Mouse (Mus musculus): ENCODE data around the gene Cep152. TPM values are rescaled to one million over a fixed set of nuclear protein-coding genes. Genes with fewer than 3 reads are reported as not detected.

The Cep152 gene
- total RNA-seq, 2 experiments from 2014 or later = 2.8 to 4.0 TPM

DNA sequence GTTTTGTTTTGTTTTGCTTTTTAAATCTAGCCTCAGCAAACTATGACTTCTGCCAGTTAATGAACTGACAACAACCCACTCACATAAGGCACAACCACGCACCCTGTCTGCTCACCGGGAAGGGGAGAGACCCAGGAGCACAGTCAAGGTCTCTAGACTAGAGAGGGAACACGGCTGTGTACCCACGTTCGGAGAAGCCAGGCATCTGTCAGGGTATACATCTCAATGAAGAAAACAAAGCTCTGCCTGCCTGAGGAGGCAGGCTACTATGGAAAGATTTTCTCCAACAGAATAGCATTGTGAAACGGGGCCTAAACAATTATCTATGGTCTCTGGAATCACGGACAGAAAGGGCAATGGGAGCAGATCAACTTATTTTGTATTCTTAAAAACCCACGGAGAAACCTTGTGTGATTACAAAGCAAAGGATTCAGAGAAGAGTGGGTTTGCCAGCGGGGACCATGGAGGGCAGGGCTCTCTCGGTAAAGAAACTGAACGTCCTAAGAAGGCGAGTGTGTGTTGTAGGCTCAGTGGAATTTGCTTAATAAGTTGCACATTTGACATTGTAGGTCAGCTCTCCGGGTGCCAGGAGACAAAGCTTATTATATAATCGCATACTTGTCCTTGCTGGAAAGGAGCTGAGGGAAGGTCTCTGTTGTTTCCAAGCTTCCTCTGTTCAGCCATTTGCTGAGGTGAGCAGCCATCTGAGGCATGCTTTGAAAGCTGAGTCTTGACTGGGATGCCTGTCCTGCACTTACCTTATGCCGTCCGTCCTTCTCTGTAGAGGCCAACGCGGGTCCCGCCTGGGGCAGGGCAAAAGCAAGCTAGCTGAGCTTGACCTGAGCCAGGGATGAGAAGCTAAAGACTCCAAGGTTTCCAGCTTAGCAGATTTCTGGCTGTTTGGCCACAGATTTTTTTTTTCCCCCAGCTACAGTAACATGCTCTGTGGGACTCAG, 66.0 kb downstream of the Cep152 start:
- DNase-seq (ENCODE audit: low spot score in 2 of 2) = no peak

DNA sequence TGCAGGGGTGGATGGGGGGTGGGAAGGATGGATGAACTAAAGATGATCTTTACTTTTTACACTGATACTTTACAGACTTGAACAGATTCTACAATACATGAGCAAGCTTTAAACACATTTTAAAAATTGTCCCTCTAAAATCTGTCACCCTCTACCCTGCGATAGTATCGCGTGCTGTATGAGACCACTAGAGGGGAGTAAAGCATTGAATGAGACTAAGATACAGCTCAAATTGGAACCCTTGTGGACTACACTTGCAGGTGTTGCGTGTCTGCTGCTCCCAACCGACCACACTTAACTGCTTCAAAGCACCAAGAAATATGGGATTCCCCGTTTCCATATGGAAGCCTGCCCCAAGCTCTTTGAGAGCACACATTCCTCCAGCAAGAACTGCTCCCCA, 69.1 kb downstream of the Cep152 start:
- no peak for DNase-seq (ENCODE audit: low spot score in 2 of 2)

DNA sequence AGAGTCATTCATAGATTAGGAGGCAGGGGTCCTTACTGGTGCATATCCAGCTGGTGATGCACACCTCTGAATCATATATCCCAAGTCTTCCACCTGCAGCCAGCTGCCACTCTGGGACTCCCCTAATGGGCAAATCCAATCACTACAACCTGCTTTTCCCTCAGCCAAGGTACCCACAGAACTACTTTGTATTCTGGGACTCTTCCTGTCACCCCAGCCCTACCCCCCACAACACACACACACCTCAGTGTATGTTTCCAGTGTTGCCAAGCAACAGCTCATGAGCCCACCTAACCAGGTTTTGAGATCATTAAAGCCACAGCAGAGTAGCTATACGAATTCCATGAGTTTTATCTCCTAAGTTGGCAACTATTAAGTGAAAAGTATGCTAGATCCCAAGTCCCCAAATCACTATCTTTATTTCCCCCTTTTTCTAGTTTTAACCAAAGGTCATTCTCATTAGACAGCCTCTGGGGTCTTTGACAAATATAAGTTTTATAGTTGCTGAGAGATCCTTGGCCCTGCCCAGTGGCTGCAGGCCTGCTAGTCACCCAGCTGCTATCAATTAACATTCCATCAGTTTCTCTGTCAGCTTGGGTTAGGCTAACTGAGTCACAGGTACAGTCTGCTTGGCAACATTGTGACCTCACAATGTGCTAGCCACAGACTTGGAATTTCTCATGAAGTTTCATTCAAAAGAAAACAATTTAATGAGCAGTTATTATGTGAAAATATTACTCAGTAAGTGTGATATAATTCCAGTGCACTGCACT, 75.9 kb downstream of the Cep152 start:
- DNase-seq (ENCODE audit: low spot score in 2 of 2) = no peak

DNA sequence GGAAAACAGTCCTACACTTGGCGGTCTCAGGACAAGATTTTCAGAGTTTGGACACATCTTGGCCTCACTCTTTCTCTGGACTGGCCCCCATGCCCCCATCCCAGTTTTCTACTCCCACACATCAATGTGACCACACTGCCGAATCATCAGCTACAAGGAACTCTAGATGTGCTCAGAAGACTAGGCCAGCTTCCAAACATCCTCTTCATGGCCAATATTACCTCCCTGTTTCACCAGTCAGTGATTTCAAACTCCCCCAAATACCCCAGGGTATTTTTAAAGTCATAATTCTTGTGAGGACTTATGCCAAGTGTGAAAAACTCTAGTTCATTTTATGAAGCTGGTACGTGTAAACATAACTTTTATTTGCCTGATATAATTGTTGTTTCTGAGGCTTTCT, 79.9 kb downstream of the Cep152 start:
- no peak for DNase-seq (ENCODE audit: low spot score in 2 of 2)

DNA sequence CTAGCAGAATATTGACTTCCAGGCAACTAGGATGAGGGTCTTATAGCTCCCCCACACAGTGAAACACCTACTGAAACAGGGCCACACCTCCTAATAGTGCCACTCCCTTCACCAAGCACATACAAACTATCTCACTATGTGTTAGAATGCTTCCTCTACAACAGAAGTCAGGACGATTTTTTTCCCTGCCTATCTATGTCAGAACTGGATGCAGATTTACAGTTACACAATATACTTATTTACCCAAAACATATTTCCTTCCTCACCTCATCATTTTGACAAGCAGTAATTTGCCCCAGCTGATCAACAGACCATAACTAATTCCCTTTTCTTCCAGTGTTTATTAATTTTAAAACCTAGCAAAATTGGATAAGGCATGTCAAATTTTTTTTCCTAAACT, 81.3 kb downstream of the Cep152 start:
- DNase-seq (ENCODE audit: low spot score in 2 of 2) = no peak

DNA sequence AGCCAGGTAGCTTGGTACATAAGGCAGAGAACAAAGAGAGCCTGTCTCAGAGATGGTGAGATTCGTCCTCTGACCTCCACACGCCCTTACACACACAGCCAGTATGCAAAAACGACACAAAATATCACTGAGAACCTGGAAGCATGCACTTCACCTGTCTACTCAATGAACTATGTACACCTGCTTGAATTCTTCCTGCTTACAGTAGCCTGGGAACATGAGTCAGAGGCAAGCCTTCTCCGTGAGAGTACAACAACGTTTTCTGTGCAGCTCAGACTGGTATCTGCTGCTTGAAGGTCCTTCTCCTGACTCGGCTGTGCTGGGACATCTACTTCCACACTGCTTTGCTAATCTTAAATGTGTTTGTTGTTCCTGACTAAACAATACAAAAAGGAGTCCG, 83.5 kb downstream of the Cep152 start:
- DNase-seq (ENCODE audit: low spot score in 2 of 2) = no peak

DNA sequence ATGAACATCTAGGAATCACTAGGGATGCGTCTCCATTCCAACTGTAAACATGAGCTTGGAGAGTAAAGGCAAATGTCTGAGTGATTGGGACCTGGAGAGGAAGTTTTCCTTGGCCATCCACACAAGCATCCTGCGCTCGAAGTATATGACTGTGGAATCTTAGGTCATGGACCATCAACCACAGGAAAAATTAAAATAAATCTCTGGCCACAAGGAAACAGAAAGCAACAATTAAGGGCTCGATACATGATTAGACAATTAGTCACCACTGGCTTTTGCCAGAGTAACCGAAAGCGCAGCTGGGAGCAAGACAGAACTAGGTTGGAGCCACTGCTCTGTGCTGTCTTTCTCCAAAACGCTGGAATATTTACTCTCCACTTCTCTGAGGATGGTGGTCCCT, 84.3 kb downstream of the Cep152 start:
- no peak for DNase-seq (ENCODE audit: low spot score in 2 of 2)

DNA sequence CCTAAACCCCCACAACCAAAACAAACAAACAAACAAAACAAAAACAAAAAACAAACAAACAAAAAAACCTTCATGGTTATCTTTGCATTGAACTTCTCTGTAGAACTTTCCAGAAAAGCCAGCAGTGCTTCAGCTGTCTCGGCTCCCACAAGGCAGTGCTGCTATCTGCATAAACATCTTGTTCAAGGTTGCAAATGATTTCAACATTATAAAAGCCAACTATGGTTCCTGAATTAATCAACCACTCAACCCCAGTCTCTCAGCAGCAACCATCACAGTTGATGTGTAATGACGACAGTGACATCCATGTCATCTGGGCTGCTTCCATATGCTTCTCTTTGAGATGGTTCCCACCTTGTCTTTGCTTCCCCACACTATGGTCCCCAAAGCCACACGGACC, 85.3 kb downstream of the Cep152 start:
- no peak for DNase-seq (ENCODE audit: low spot score in 2 of 2)

DNA sequence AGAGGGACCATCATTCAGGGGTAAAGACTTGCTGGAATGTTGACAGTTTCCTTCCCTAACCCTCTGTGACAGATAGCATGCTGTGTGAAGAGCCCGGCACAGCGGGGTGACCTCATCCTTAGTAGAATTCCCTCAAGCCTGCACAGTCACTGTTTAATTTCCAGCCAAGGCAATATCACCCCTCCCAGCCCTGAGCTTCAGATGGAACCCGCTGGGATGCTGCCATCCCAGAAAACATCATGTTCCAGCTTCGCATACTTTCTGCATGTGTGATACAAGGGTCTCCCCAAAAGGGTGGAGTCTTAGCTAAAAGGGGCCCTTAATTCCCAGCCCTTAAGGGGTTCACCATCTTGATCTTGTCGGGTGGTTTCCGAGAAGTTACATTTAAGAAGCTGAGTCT, 94.2 kb downstream of the Cep152 start:
- DNase-seq (ENCODE audit: low spot score in 2 of 2) = no peak

DNA sequence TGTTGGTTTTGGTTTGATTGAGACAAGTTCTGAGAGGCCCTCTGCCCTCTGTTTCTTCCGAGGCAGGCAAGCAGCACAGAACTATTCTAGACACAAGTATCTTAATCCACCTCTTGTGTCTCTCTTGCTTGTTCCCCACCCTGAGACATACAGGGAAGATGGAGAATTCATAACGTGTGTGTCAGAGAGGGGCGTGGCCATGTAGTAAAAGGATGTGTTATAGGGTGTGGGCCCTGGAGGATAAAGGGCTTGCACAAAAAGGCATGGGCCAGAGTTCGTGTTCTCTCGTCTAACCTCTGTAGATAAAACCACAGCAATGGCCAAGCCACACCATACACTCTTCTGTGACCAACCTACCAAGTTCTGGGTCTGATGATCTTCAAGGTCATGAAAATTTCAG, 98.3 kb downstream of the Cep152 start:
- DNase-seq (ENCODE audit: low spot score in 2 of 2) = no peak

DNA sequence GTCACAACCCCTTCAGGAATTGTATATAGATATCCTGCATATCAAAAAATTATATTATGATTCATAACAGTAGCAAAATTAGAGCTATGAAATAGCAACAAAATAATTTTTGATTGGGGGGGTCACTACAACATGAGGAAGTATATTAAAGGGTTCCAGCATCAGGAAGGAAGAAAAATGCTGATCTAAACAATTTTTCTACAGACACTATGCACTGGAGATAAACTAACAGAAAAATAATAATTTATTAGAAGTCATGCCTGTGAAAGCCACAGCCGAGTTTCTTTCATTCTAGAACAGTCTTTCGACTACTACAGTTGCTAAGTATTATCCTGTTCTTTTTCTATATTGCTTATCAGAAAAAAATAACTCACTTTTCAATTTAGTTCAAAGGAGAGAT, 99.4 kb downstream of the Cep152 start:
- DNase-seq (ENCODE audit: low spot score in 2 of 2) = no peak

DNA sequence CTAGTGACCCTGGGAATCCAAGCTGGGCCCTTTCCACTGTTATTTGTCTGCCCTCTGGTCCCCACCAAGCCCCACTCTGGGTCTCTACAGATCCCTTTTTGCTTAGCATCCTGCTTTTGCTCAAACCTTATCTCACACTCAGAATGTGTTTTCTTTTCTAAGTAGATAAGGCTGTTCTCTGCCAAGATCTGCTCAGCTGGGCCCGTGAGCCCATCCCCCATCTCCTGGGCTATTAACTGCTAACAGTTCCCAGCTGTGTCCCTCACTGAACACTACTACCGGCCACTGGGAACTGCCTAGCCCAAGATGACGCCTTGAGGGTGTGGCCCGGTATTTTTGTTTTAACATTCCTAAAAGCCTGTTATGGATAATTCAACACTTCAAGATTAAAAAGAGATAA, 108.3 kb downstream of the Cep152 start:
- DNase-seq (ENCODE audit: low spot score in 2 of 2) = no peak

DNA sequence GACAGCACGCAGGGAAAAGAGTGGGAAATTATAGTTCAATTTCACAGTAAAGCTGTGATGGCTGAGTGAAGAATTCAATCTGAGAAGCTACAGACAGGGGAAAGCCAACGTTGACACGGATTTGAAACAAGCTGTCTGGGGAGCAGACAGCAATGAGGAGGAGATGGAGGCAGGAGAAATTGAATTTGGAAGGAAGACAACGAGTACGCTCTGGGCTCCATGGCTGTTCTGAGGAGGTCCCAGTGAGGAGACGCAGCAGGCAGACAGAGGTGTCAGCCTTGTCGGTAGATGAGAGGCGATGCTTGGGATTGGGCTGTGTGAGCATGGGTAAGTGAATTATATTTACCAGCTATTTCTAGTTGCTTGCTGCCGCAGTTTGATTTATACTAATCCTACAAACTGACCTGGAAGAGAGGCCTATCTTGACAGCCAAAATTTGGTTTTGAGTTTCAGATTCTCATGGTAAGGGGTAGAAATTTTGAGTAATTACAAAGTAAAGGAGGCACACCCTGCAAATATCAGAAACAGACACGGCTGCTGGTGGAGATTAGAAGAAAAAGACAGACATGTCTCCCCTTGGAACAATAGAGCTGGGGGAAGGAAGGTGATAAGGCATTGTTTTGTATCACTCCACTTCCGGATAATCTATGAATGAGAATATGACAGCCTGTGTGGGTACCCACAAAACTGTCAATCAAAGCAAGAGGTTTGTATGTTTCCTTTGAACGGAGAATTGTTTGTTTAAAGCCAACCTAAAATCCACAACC, 109.4 kb downstream of the Cep152 start:
- no peak for DNase-seq (ENCODE audit: low spot score in 2 of 2)

DNA sequence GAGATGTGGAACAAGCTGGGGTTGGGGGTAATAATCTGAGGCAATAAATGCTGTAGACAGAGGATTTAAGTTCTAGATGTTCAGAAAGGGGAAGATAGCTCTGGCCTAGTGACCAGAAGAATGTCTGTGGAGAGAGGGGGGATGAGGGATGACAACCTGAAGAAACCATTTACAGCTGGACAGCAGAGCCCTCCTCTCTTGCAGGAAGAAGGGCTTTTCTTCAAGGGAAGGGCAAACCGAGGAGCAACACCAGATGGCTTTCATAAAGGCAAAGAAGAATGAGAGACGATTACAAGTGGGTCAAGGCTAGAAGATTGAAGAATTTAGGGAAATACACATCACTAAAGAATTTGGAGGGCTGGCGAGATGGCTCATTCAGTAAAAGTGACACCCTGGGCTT, 110.5 kb downstream of the Cep152 start:
- no peak for DNase-seq (ENCODE audit: low spot score in 2 of 2)

Other genes starting within 250 kb of the Cep152 start
- under 1 TPM; 0.16 to 0.22 TPM for gene Gm9913, start 120.0 kb downstream of the Cep152 start, total RNA-seq (2021)
- gene Fbn1, start 117.1 kb downstream of the Cep152 start, total RNA-seq (2021) = 10 to 100 TPM; 10.3 to 13.2 TPM
- gene Eid1, start 48.0 kb upstream of the Cep152 start, total RNA-seq (2021) = 100 to 1,000 TPM; 463 to 466 TPM
- 1 to 10 TPM; 6.5 to 6.8 TPM for gene Shc4, start 99.0 kb upstream of the Cep152 start, total RNA-seq (2021)
- gene Secisbp2l, start 157.8 kb upstream of the Cep152 start, total RNA-seq (2021) = 10 to 100 TPM; 84.8 to 89.2 TPM
- 10 to 100 TPM; 26.9 to 27.1 TPM for gene Galk2, start 234.0 kb upstream of the Cep152 start, total RNA-seq (2021)
- gene Cops2, start 234.0 kb upstream of the Cep152 start, total RNA-seq (2021) = 100 to 1,000 TPM; 106 to 124 TPM

All from layer of hippocampus, postnatal 10 days (tissue).